Mouse (Mus musculus) lung, embryonic 15.5 days (tissue): ENCODE results near the gene Gipc2. TPM values are rescaled to one million over a fixed set of nuclear protein-coding genes. Genes with fewer than 3 reads are reported as not detected.

ENCODE experiments used
- ATAC-seq: fragments of 200-750 bp; cut with Nextera tagmentation; 2 replicates; pipeline ENCODE4 v1.8.0; 2017; ENCODE audit warnings: moderate number of reproducible peaks, borderline replicate concordance; ENCODE audit not compliant: low FRiP score, low TSS enrichment; ENCODE audit errors: extremely low read depth
- H3K27ac ChIP-seq: fragments of 300-500 bp; sonication (generic); 2 replicates; pipeline ENCODE4 v1.5.1; 2015; ENCODE audit warnings: moderate library complexity, mild to moderate bottlenecking, inconsistent platforms
- H3K27me3 ChIP-seq: fragments of 300-500 bp; sonication (generic); 2 replicates; pipeline ENCODE4 v1.6.1; 2015; ENCODE audit warnings: inconsistent platforms
- H3K36me3 ChIP-seq: fragments of 300-500 bp; sonication (generic); 2 replicates; pipeline ENCODE4 v1.6.1; 2015; ENCODE audit warnings: inconsistent platforms
- H3K4me1 ChIP-seq: fragments of 300-500 bp; sonication (generic); 2 replicates; pipeline ENCODE4 v1.6.1; 2015; ENCODE audit warnings: inconsistent platforms
- H3K4me2 ChIP-seq: fragments of 300-500 bp; sonication (generic); 2 replicates; pipeline ENCODE4 v1.6.1; 2015; ENCODE audit warnings: inconsistent platforms, mild to moderate bottlenecking, moderate library complexity
- H3K4me3 ChIP-seq: fragments of 300-500 bp; sonication (generic); 2 replicates; pipeline ENCODE4 v1.5.1; 2015; ENCODE audit warnings: mild to moderate bottlenecking, inconsistent platforms
- H3K9ac ChIP-seq: fragments of 300-500 bp; sonication (generic); 2 replicates; pipeline ENCODE4 v1.6.1; 2015; ENCODE audit warnings: inconsistent platforms
- H3K9me3 ChIP-seq: fragments of 300-500 bp; sonication (generic); 2 replicates; pipeline ENCODE4 v1.6.1; 2016; ENCODE audit warnings: inconsistent platforms
- WGBS: fragments of 180-500 bp; shearing (Covaris S2); methylation state at CpG from one replicate; pipeline ENCODE4 v1.1.7; 2015; 5-methylcytosine and 5-hydroxymethylcytosine counted together
- polyA plus RNA-seq: library from polyadenylated mRNA; unstranded; fragments of >200 nt; fragmentation: Nextera tagmentation; extraction: Ambion mirVana; gene quantifications from 2 replicates; pipeline ENCODE4 v1.2.1, GENCODE M21; 2015

The Gipc2 gene
- 10.0 and 11.2 TPM in 2 replicates for polyA plus RNA-seq

DNA sequence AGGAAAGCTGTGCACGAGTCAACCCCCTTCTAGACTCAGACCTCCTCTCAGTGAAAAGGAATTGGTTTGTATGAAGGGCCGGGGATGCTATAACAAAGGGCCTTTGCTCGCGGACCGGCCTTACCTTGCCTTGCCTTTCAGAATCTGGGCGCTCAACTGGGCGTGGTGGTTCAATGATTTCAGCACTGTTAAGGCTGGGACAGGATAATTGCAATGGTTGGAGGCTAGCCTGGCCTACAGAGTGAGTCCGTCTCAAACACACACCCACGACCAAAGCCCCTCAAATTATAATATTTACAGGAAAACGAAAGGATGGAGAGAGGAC is at the start of gene Gipc2:
Gene Gipc2, minus strand, starts transcription at position 132 of the 325 bp plus-strand sequence.
- Histone ChIP-seq H3K9ac (peak within 1 kb of the TSS; percentile 46), H3K27ac (peak within 1 kb of the TSS; percentile 25)

DNA sequence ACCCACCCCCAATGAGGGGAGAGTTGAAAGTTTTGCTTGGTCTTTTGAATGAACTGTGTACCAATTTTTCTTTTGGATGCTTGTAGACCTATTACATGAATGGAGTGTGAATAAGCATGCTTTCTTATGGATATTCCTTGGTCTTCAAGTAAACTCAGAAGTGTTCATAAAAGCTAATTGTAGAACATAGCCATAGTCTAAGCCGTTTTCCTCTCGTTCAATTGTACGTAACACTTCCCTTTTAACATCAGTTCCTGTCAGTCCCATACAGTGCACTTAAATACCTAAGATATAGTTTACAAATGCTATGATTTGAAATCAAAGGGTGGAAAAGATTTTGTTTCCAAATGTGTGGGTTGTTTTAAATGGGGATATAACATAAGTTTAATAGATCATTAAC is 47.4 kb upstream of the Gipc2 start:
- Histone ChIP-seq H3K9ac (no peak overlapping the region), H3K36me3 (peaks cover 22% of the 10 kb centered on the region), H3K4me1 (peaks cover 23% of the 10 kb centered on the region), H3K4me2 (peak overlapping the region; percentile 80), H3K27me3 (no peaks in the 10 kb centered on the region), H3K27ac (no peak overlapping the region), H3K9me3 (no peaks in the 10 kb centered on the region), H3K4me3 (peak overlapping the region; percentile 98)
- ATAC-seq: no peak
- 23% methylated on average over 3 of the region's 3 CpGs for WGBS

More for the DNA sequence above, at the start of gene Gipc2:
- Histone ChIP-seq H3K4me3 (peak within 1 kb of the TSS; percentile 49), H3K4me2 (peak within 1 kb of the TSS; percentile 95), H3K4me1 (peaks cover 44% of the 10 kb centered on the region), H3K9me3 (no peaks in the 10 kb centered on the region), H3K27me3 (peaks cover 8% of the 10 kb centered on the region), H3K36me3 (no peaks in the 10 kb centered on the region)
- ATAC-seq: no peak
- WGBS: 22% methylated on average over 10 of the region's 10 CpGs

DNA sequence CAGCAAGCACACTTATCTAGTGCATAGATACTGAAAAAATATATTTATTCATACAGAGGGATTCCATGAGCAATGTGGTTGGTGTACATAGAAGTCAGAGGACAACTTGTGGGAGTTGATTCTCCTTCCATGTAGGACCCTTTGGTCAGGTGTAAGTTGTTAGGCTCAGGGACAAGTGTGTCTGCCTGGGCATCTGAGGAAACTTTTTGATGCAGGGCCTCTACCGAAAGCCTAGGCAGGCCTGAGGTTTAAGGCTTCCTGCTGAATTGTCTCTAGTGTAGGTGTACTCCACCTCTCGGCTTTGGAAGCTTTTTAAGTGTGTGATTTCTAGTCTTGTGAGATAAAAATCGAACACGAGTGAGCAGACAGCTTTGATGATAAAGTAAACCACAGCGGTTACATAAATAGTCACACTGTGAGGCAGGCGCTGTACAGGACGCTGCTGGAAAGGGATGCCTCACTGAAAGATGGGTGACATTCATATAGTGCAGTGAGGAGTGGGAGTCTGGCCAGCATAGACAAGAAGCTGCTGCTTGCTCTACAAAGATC is 45.8 kb upstream of the Gipc2 start:
- Histone ChIP-seq H3K36me3 (peaks cover 5% of the 10 kb centered on the region), H3K27me3 (no peaks in the 10 kb centered on the region), H3K4me3 (peak overlapping the region; percentile 98), H3K9ac (peak overlapping the region; percentile 100), H3K4me2 (peak overlapping the region; percentile 80), H3K27ac (no peak overlapping the region), H3K4me1 (peaks cover 25% of the 10 kb centered on the region), H3K9me3 (no peaks in the 10 kb centered on the region)
- no peak for ATAC-seq
- WGBS: 2% methylated on average over 7 of the region's 7 CpGs

DNA sequence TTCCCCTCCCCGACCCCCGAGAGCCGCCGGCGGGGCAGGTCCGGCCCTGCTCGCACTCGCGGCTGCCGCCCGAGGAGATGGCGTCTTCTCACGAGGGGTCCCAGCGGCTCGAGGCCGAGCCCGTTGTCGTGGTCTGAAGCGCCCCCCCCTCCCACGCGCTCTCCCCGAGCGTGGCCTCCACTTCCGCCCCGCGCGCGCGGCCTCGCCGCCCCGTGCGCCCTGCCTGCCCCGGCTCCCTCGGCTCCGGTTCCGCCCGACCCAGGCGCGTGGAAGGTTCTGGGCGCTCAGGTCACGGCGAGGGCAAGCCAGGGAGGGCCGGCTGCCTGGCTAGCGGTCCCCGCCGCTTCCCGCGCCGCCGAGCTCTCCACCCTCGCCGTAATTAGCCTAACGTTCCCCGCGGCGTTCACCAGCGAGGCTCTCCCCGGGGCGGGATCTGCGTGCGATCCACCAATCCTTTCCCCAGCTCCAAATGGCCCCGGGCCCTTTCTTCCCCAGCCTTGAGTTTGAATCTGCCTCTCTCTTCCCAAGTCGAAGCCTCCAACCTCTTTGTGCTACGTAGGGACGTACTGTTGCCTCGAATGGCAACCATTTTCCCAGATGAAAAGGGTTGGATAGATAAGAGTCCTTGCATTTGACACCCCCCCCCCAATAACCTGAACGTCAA is 44.8 kb upstream of the Gipc2 start:
- under 1% methylated on average over 68 of the region's 68 CpGs for WGBS
- peak overlapping the region; percentile 95 for H3K27ac ChIP-seq
- peak overlapping the region; percentile 98 for H3K4me3 ChIP-seq

DNA sequence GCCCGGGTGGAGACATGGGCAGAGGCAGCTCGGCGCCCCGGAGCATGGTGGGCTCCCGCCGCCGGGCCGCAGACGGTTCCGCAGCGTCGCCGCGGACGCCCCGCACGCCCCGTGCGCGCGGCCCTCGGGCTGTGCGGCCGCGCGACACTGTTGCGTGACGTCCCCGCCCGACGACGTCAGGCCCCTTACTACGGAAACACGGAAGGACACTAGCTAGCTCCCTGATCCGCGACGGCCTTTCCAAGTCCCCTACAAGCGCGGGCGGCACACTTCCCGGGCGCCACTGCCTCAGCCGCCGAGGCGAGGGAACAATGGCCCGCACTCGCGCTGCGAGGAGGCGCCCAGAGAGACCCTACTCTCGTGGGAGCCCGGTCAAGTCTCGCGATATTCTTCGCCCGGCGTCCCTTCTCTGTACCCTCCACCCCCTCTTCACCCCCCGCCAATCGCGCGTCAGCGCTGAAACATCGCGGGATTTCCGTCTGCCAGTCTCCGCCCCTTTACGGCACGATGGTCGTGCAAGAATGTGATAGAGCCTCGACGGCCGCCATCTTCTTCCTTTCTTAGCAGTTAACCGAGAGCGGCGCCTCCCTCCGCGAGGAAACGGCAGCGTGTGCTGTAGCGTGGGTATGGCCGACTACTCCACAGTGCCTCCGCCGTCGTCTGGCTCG is 44.1 kb upstream of the Gipc2 start, which contains the start of the genes Dnajb4 and Fubp1:
Gene Dnajb4, minus strand, starts transcription at position 336 of the 668 bp plus-strand sequence.
Gene Fubp1, plus strand, starts transcription at position 456 of the 668 bp plus-strand sequence.
- 0% methylated on average over 83 of the region's 85 CpGs for WGBS
- H3K4me1 ChIP-seq: peaks cover 25% of the 10 kb centered on the region
- H3K4me3 ChIP-seq: peak within 1 kb of the TSS; percentile 98
- H3K27ac ChIP-seq: peak within 1 kb of the TSS; percentile 98
- peak within 1 kb of the TSS; percentile 100 for H3K9ac ChIP-seq
- peak; percentile 97 for ATAC-seq
- no peaks in the 10 kb centered on the region for H3K36me3 ChIP-seq
- no peaks in the 10 kb centered on the region for H3K27me3 ChIP-seq
- H3K4me2 ChIP-seq: peak within 1 kb of the TSS; percentile 80
- H3K9me3 ChIP-seq: no peaks in the 10 kb centered on the region

More for the DNA sequence above, 44.8 kb upstream of the Gipc2 start:
- peak; percentile 66 for ATAC-seq
- Histone ChIP-seq H3K9ac (peak overlapping the region; percentile 100), H3K27me3 (no peaks in the 10 kb centered on the region), H3K9me3 (no peaks in the 10 kb centered on the region), H3K4me2 (peak overlapping the region; percentile 80), H3K36me3 (no peaks in the 10 kb centered on the region), H3K4me1 (peaks cover 25% of the 10 kb centered on the region)

DNA sequence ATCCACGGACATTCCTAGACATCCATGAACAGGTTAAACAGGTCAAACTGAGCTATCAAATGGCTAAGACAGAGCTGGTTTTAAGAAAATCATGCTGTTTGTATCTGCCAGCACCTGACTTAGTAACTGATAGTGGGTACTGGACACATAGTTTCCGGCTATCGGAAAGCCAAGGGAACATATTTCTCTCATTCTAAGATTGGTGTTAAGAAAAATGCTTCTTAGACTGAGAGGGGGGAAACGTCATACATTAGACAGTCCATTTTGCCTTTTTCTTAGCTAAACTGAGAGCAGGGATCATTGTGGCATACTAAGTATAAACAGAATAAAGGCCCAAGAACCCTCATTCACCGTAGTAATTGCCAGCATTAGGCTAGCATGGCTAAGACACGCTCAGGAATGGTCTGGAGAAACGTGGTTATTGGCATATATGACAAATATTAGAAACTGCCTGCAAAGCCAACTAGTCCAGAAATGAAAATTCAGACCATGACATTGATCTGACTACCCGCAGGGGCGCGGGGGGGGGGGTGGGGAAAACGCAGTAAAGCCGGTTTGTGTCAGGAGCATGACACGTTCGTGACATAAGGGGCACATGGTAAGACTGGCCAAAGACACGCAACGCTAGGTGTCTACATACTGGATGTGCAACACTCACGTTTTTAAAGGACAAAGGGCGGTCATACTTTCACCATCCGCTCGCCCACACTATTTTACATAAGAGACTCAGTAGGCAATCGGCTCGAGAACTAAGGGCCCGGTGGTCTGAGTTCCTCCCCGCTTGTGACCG is 43.3 kb upstream of the Gipc2 start:
- Histone ChIP-seq H3K4me2 (peak overlapping the region; percentile 58), H3K36me3 (no peaks in the 10 kb centered on the region), H3K4me3 (peak overlapping the region; percentile 98), H3K9ac (peak overlapping the region; percentile 100), H3K27me3 (no peaks in the 10 kb centered on the region), H3K27ac (peak overlapping the region; percentile 98), H3K4me1 (peaks cover 25% of the 10 kb centered on the region), H3K9me3 (no peaks in the 10 kb centered on the region)
- WGBS: under 1% methylated on average over 25 of the region's 25 CpGs
- ATAC-seq: peak; percentile 32

DNA sequence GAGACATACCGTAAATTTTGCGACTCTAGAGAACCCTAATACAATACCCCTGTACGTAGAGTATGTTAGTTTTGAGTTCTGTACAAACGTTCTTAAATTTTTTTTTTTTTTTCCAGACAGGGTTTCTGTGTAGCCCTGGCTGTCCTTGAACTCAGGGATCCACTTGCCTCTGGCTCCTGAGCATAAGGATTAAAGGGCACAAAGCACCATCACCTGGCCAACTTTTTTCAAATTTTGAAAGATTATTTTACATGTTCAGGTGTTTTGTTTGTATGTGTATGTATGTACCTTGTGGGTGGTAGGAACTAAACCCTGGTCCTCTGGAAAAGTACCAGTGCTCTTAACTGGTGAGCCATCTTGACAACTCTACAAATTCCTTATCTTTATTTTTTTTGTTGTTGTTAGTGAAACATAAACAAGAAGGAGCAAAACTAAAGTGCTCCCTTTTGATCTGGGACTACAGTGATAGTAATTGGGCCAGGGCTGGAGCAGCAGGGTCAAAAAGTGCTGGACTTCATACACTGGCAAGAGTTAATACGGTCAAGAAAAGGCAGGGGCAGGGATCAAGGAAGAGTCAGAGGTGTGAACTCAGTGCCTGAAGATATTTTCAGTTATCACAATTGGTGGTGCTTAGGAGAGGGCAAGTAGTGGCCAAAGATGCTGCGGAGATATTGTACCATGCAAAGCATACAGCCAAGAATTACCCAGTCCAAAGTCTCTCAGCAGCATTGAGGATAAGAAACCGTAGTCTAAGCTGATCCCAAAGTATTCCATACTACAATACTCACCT is 42.3 kb upstream of the Gipc2 start:
- no peaks in the 10 kb centered on the region for H3K27me3 ChIP-seq
- no peak overlapping the region for H3K27ac ChIP-seq
- no peaks in the 10 kb centered on the region for H3K36me3 ChIP-seq
- 84% methylated on average over 7 of the region's 7 CpGs for WGBS
- peaks cover 23% of the 10 kb centered on the region for H3K4me1 ChIP-seq
- H3K9me3 ChIP-seq: no peaks in the 10 kb centered on the region
- no peak overlapping the region for H3K9ac ChIP-seq
- H3K4me3 ChIP-seq: no peak overlapping the region
- no peak for ATAC-seq
- H3K4me2 ChIP-seq: peak overlapping the region; percentile 58

DNA sequence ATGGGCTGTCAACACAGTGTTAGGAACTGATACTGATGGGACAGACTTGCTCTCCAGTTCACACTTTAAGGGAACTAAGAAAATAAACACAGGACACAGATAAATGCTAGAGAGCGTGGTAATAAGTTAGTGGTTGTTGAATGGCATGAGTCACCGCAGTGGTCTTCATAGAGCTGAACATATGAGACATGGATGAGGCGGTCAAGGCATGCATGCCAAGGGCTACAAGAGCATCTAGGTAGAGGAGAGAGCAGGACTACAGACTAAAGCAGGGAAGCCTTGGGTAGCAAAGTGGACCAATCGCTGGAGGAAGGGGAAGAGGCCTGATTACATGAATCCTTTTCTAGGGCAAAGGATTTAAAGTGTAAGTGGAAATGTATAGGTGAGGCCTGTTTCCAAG is 41.1 kb upstream of the Gipc2 start:
- no peak overlapping the region for H3K4me2 ChIP-seq
- ATAC-seq: no peak
- H3K4me3 ChIP-seq: no peak overlapping the region
- H3K4me1 ChIP-seq: peaks cover 12% of the 10 kb centered on the region
- 89% methylated on average over 4 of the region's 4 CpGs for WGBS
- H3K9ac ChIP-seq: no peak overlapping the region
- H3K27me3 ChIP-seq: no peaks in the 10 kb centered on the region
- H3K9me3 ChIP-seq: no peaks in the 10 kb centered on the region
- H3K27ac ChIP-seq: no peak overlapping the region
- no peaks in the 10 kb centered on the region for H3K36me3 ChIP-seq

DNA sequence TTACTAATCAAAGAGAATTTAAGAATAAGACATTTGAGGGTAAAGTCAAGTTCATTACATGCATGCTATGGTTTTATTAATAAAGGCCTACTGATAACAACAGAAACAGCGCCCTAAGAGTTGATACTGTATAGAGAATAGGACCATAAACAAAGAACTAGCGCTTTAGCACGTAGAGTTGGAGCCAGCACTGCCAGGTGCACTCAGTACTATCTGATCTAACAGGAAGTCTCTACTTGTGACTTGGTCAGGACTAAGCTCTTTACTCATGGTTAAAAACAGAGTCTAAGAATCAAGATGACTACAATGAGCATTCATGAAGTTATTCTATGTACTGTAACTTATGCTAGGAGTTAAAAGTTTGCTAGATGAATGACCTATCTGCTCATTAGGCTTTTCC is 38.5 kb upstream of the Gipc2 start:
- H3K4me3 ChIP-seq: no peak overlapping the region
- no peak overlapping the region for H3K9ac ChIP-seq
- 73% methylated on average over 3 of the region's 3 CpGs for WGBS
- no peak overlapping the region for H3K27ac ChIP-seq
- H3K27me3 ChIP-seq: no peaks in the 10 kb centered on the region
- H3K36me3 ChIP-seq: no peaks in the 10 kb centered on the region
- no peak overlapping the region for H3K4me2 ChIP-seq
- no peak for ATAC-seq
- peaks cover 8% of the 10 kb centered on the region for H3K4me1 ChIP-seq
- no peaks in the 10 kb centered on the region for H3K9me3 ChIP-seq

DNA sequence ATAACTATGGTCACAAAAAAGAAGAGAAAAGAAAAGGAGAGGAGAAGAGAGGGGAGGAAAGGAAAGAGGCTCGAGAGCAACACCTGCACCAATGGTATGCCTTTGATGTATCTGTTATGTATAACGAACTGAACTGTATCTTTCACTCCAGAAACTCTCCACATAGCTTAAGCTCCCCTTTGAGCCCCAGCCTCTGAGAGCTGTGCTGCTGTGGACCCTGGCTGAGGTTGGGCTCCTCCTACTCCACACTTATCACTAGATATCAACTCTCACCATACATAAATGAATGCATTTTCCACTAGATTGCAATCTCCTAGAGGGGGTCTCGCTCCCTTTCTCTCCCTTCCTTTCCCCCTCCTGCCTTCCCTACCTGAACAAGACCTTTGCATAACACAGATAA is 38.0 kb upstream of the Gipc2 start:
- WGBS: 36% methylated on average over 3 of the region's 3 CpGs
- no peaks in the 10 kb centered on the region for H3K36me3 ChIP-seq
- H3K4me1 ChIP-seq: peaks cover 6% of the 10 kb centered on the region
- no peak overlapping the region for H3K4me3 ChIP-seq
- H3K4me2 ChIP-seq: no peak overlapping the region
- H3K9ac ChIP-seq: no peak overlapping the region
- no peak for ATAC-seq
- no peaks in the 10 kb centered on the region for H3K27me3 ChIP-seq
- no peak overlapping the region for H3K27ac ChIP-seq
- H3K9me3 ChIP-seq: no peaks in the 10 kb centered on the region

DNA sequence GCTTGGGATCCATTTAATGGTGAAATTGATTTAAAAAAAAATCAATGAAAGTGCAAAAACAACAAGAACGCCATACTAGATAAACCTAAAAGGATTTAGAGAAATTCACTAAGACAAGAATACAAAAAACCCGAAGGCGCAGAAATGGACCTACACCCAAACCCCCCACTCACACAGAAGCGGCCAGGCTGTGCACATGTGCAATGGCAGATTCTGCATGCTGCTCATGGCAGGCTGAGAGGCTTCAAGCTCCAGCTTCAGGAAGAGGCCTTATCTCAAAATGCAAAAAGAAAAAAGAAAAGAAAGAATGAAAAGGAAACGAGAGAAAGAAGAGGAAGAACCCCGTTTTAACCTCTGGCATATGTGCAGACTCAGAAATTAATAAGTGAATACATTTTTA is 37.4 kb upstream of the Gipc2 start:
- Histone ChIP-seq H3K36me3 (no peaks in the 10 kb centered on the region), H3K4me2 (no peak overlapping the region), H3K27ac (no peak overlapping the region), H3K27me3 (no peaks in the 10 kb centered on the region), H3K9ac (no peak overlapping the region), H3K9me3 (no peaks in the 10 kb centered on the region), H3K4me1 (peaks cover 2% of the 10 kb centered on the region; the same call in 1 of the 2 replicates), H3K4me3 (no peak overlapping the region)
- 81% methylated on average over 6 of the region's 6 CpGs for WGBS
- no peak for ATAC-seq
